ENCODE assay signal across 14 mouse cellular contexts in the genomic region with DNA sequence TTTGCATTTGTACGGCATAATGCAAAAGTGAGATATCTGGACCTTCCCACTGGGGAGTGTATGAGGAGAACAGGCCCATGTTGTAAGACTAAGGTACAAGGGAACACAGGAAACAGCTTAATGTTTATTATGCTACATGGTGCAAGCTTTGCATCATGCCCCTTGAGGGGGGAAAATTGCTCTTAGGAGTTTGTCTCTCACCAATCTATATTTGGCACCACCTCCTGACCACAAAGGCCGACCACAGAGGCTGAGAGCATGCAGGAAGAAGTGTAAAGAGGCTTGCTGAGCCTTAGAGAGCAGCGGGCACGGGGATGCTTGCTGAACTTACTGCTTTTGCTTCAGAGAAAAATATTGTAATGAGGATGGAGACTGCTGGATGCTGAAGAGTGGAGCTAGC. TPM values are rescaled to one million over a fixed set of nuclear protein-coding genes. Genes with fewer than 3 reads are reported as not detected.
DNase-seq lines count a peak whose midpoint lies in the region; ATAC-seq lines count a peak whose summit lies in the region.
"Had no signal": no experiment of that assay in that cellular context is flagged by ENCODE, and none has a peak within 500 bp of the region (broad histone marks: within the 10 kb centered on the region; RNA-seq: fewer than 3 reads in every experiment).

No protein-coding gene starts in this region.

- 18% methylated on average over 4 of the region's 4 CpGs for WGBS in liver, embryonic 12.5 days (ENCODE audit: insufficient replicate concordance)
- WGBS in hindbrain, embryonic 14.5 days = 81% methylated on average over 4 of the region's 4 CpGs

- H3K4me3 ChIP-seq in liver, embryonic 12.5 days = no peak overlapping the region
- no peak overlapping the region for H3K4me3 ChIP-seq in hindbrain, embryonic 14.5 days (replicated peaks; ENCODE audit: low read length)
- H3K4me3 ChIP-seq: erythroblast, embryonic 14.5 days; left cerebral cortex, adult 2 months had no signal

- peak; percentile 37 for DNase-seq in liver
- DNase-seq in NIH3T3 (ENCODE audit: low read depth) = peak; percentile 81
- peak; percentile 67 to 75 for DNase-seq in thymus, postnatal 36 days
- no peak for DNase-seq in gastrocnemius, adult 8-10 months (ENCODE audit: low spot score in 2 of 2)
- no peak for DNase-seq in urinary bladder, postnatal 36 days (ENCODE audit: low spot score in 2 of 2)
- no peak for DNase-seq in hindbrain, embryonic 14.5 days (ENCODE audit: low spot score)
- DNase-seq: adrenal gland, postnatal 25 days; cerebellum, postnatal 14 days; gastrocnemius, postnatal 14 days; kidney, postnatal 10 days had no signal

- peaks cover 22% of the 10 kb centered on the region; the same call in 1 of the 2 replicates for H3K4me1 ChIP-seq in liver, embryonic 12.5 days
- peaks cover 6% of the 10 kb centered on the region; the same call in 1 of the 2 replicates for H3K4me1 ChIP-seq in hindbrain, embryonic 14.5 days (replicated peaks; ENCODE audit: control insufficient read depth, insufficient read depth, low read length)

- H3K27me3 ChIP-seq in liver, embryonic 12.5 days (replicated peaks) = peaks cover 24% of the 10 kb centered on the region
- peaks cover 22% of the 10 kb centered on the region for H3K27me3 ChIP-seq in hindbrain, embryonic 14.5 days (ENCODE audit: control insufficient read depth, insufficient read depth, low read length)

- no peaks in the 10 kb centered on the region for H3K9me3 ChIP-seq in liver, embryonic 12.5 days (replicated peaks)
- H3K9me3 ChIP-seq in hindbrain, embryonic 14.5 days (ENCODE audit: control insufficient read depth, low read length) = no peaks in the 10 kb centered on the region

- ATAC-seq in liver, embryonic 12.5 days = no peak
- ATAC-seq in monocyte, adult 5-6 weeks (replicated peaks; ENCODE audit: insufficient number of reproducible peaks, low FRiP score, low TSS enrichment, poor library complexity, severe bottlenecking) = peak; percentile 32
- no peak for ATAC-seq in hindbrain, embryonic 14.5 days (ENCODE audit: low FRiP score)

- H3K4me2 ChIP-seq in liver, embryonic 12.5 days = no peak overlapping the region
- no peak overlapping the region for H3K4me2 ChIP-seq in hindbrain, embryonic 14.5 days (replicated peaks)

- no peaks in the 10 kb centered on the region for H3K36me3 ChIP-seq in liver, embryonic 12.5 days
- no peaks in the 10 kb centered on the region for H3K36me3 ChIP-seq in hindbrain, embryonic 14.5 days (replicated peaks; ENCODE audit: control insufficient read depth, insufficient read depth)

- H3K27ac ChIP-seq in liver, embryonic 12.5 days = no peak overlapping the region
- H3K27ac ChIP-seq in hindbrain, embryonic 14.5 days = no peak overlapping the region
- H3K27ac ChIP-seq: left cerebral cortex, adult 2 months had no signal

- H3K9ac ChIP-seq in liver, embryonic 12.5 days = no peak overlapping the region
- no peak overlapping the region for H3K9ac ChIP-seq in hindbrain, embryonic 14.5 days

RNA-seq across cellular contexts. Expression of a gene that starts 8.0 kb away (rescaled TPM):
- polyA plus RNA-seq in liver, embryonic 12.5 days (2016; fragmentation: Nextera tagmentation; extraction: Ambion mirVana) = 4.0 and 4.6 TPM in 2 replicates
- total RNA-seq in monocyte, adult 5-6 weeks (2017) = 58.5 to 104 TPM (median 67.5 TPM) in 3 replicates
- total RNA-seq in gastrocnemius, adult 8-10 months (2022) = 1 to 10 TPM; 4.5 to 7.0 (median 5.8) TPM
- polyA plus RNA-seq in hindbrain, embryonic 14.5 days (2014; fragmentation: Nextera tagmentation; extraction: Ambion mirVana) = 1.5 and 2.2 TPM in 2 replicates

RNA-seq across cellular contexts. Expression of a gene that starts 29.5 kb away (rescaled TPM):
- polyA plus RNA-seq in liver, embryonic 12.5 days (2016; fragmentation: Nextera tagmentation; extraction: Ambion mirVana) = 2.6 and 2.9 TPM in 2 replicates
- 8.4 to 16.4 TPM (median 13.5 TPM) in 3 replicates for total RNA-seq in monocyte, adult 5-6 weeks (2017)
- total RNA-seq in gastrocnemius, adult 8-10 months (2022) = 1 to 10 TPM; 2.5 to 4.2 (median 3.0) TPM
- polyA plus RNA-seq in hindbrain, embryonic 14.5 days (2014; fragmentation: Nextera tagmentation; extraction: Ambion mirVana) = 5.0 and 6.0 TPM in 2 replicates
- polyA plus RNA-seq: erythroblast, embryonic 14.5 days had no signal

RNA-seq across cellular contexts. Expression of a gene that starts 29.6 kb away (rescaled TPM):
- 3.0 and 3.3 TPM in 2 replicates for polyA plus RNA-seq in liver, embryonic 12.5 days (2016; fragmentation: Nextera tagmentation; extraction: Ambion mirVana)
- total RNA-seq in monocyte, adult 5-6 weeks (2017) = 15.0 to 19.4 TPM (median 17.0 TPM) in 3 replicates
- 1 to 10 TPM; 2.3 to 3.8 (median 2.7) TPM for total RNA-seq in gastrocnemius, adult 8-10 months (2022)
- 3.4 and 5.1 TPM in 2 replicates for polyA plus RNA-seq in hindbrain, embryonic 14.5 days (2014; fragmentation: Nextera tagmentation; extraction: Ambion mirVana)

Comparison
In these comparisons a context has a peak if more than half of its experiments do, and no peak if none do; other contexts are left out.
1. DNase-seq: peak in liver (single experiment), NIH3T3 (single experiment) and thymus, postnatal 36 days (2 of 2); none in gastrocnemius, adult 8-10 months (0 of 2), urinary bladder, postnatal 36 days (0 of 2) and hindbrain, embryonic 14.5 days (single experiment).